Comparison of ENCODE assay signal across 15 mouse cellular contexts in the genomic region with DNA sequence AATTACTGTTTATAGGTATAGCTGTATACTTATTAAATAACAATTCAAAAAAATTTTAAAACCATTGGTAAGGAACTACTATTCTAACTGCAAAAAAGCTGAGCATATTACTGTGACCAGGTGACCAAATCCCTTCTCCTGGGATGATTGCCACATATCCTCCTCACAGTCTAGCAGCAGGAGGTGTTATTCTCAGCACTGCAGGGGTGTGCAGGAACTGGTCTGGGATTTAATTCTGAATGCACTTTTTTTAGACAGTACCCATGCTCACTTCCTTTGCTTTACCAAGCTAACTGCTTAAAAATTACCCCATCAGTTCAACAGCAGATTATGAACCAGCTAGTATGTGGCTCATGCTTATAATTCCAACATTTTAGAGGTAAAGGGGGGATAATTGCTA.
A peak's percentile ranks its signal among the peaks of the same experiment; 100 is the strongest.
DNase-seq lines count a peak whose midpoint lies in the region.
"Had no signal": no experiment of that assay in that cellular context is flagged by ENCODE, and none has a peak within 500 bp of the region (broad histone marks: within the 10 kb centered on the region; RNA-seq: fewer than 3 reads in every experiment).

No protein-coding gene starts in this region.

- peak; percentile 49 for DNase-seq in left cerebral cortex, adult 11 months (ENCODE audit: low spot score)
- DNase-seq in left cerebral cortex, postnatal 10 days (ENCODE audit: extremely low spot score in 1 of 2, low spot score in 2 of 2): no peak
- DNase-seq in cerebellum, adult 8-10 months: peak; percentile 6
- peak; percentile 26 to 79 for DNase-seq in frontal cortex, postnatal 36 days (ENCODE audit: low spot score in 2 of 2)
- DNase-seq in telencephalon, adult 2 months (ENCODE audit: low read depth, low spot score): peak; percentile 77
- no peak for DNase-seq in urinary bladder, adult 18-20 months (ENCODE audit: low spot score in 2 of 2)
- DNase-seq in layer of hippocampus, postnatal 10 days (ENCODE audit: low spot score in 2 of 2): no peak
- DNase-seq: adrenal gland, postnatal 14 days; embryo, embryonic 11 days; heart, adult 2 months; kidney, adult 8-10 months; kidney, postnatal 36 days; layer of hippocampus, adult 9-11 months; retina, postnatal 1 day; thymus, postnatal 4 days had no signal

- intact Hi-C loops in left cerebral cortex, postnatal 10 days (cut with DNase I): no loop called here

Comparison
In these comparisons a context has a peak if more than half of its experiments do, and no peak if none do; other contexts are left out.
1. DNase-seq: peak in left cerebral cortex, adult 11 months (single experiment), cerebellum, adult 8-10 months (single experiment), frontal cortex, postnatal 36 days (2 of 2) and telencephalon, adult 2 months (single experiment); none in left cerebral cortex, postnatal 10 days (0 of 2), urinary bladder, adult 18-20 months (0 of 2) and layer of hippocampus, postnatal 10 days (0 of 2).